Mouse (Mus musculus): ENCODE results near the gene Gse1.

DNA sequence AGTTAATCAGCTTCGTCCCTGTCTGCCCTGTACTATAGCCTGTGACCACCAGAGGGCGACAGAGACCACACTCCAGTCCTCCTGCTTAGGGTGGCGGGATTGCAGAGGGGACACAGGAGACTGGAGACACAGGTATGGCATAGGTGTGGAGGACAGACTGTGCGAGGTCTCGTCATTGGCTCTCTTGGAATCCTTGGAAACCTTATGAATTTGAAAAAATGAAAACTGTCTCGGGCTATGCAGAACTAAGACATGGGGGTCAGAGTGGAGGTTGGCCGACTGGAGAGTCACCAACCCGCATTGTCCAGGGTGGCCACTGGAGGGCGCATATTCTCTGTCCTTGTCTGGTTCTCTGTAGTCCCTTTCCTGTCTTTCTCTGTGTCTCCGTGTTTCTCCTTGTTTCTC lies 49.2 kb upstream of the Gse1 start:
- TF ChIP-seq POLR2A (IDR thresholded peaks at IDR 0.05; ENCODE audit: borderline replicate concordance, extremely low read depth, insufficient read depth, insufficient read length, poor library complexity, severe bottlenecking) (no peak), CTCF (IDR thresholded peaks at IDR 0.05; ENCODE audit: borderline replicate concordance, extremely low read depth, insufficient read depth, insufficient read length) (peak; percentile 91)

Data from brain, embryonic 14.5 days (tissue).